Mouse (Mus musculus) cortical plate, adult 2 months (tissue): ENCODE results near the gene Rabep1.

Source experiments
- CTCF ChIP-seq: fragments of 200-500 bp; IDR thresholded peaks from 2 replicates; pipeline ENCODE4 v1.5.1; 2011; ENCODE audit warnings: mild to moderate bottlenecking, control low read depth, low read length; ENCODE audit not compliant: insufficient read depth; ENCODE audit errors: extremely low read depth
- POLR2A ChIP-seq: fragments of 200-500 bp; IDR thresholded peaks from 2 replicates; pipeline ENCODE4 v1.6.1; 2011; ENCODE audit warnings: mild to moderate bottlenecking, low read length, control low read depth; ENCODE audit not compliant: insufficient read depth; ENCODE audit errors: extremely low read depth

DNA sequence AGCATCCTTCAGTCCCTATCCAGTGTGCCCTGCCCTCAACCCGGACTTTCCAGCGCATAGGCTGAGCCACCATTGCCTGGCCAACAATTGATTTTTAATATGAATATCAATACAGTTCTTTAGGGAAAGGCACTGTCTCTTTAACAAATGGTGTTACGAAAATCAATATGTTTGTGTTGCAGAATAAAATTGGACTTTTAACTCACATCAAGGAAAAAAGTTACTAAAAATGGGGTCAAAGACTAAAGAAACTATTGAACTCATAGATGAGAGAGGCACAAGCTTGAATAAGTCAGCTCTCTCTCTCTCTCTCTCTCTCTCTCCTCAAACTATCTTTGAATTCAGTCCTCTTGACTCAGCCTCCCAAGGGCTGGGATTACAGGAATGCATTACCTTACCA, 7.5 kb upstream of the Rabep1 start:
- TF ChIP-seq CTCF: no peak
- TF ChIP-seq POLR2A: no peak
